Comparison of ENCODE assay signal across 8 mouse cellular contexts in genomic region chr19:53599757-53600539, GRCm38 (mm10). TPM values are rescaled to one million over a fixed set of nuclear protein-coding genes. Genes with fewer than 3 reads are reported as not detected.
DNase-seq lines count a peak whose midpoint lies in the region; ATAC-seq and TF ChIP-seq lines count a peak whose summit lies in the region.

Gene Smc3, plus strand, starts transcription at chr19:53600398.

- peaks cover 13% of the 10 kb centered on the region; the same call in 1 of the 2 replicates for H3K4me1 ChIP-seq in hindbrain, postnatal 0 days (ENCODE audit: insufficient read depth, low read length)

- ATAC-seq in common myeloid progenitor, adult 5-6 weeks (replicated peaks; ENCODE audit: low read depth, poor library complexity, severe bottlenecking), result peak; percentile 96
- peak; percentile 97 for ATAC-seq in hindbrain, postnatal 0 days
- peak; percentile 93 for ATAC-seq in megakaryocyte, adult 5-6 weeks (ENCODE audit: poor library complexity, severe bottlenecking)

- peak within 1 kb of the TSS; percentile 100 for H3K27ac ChIP-seq in gastrocnemius, adult 2 months
- peak within 1 kb of the TSS; percentile 98 for H3K27ac ChIP-seq in hindbrain, postnatal 0 days
- peak within 1 kb of the TSS; percentile 98 for H3K27ac ChIP-seq in left cerebral cortex, adult 2 months

- peak within 1 kb of the TSS; percentile 87 for H3K4me3 ChIP-seq in gastrocnemius, adult 2 months
- H3K4me3 ChIP-seq in hindbrain, postnatal 0 days (ENCODE audit: low read length), result peak within 1 kb of the TSS; percentile 96
- H3K4me3 ChIP-seq in left cerebral cortex, adult 2 months, result peak within 1 kb of the TSS; percentile 93

- DNase-seq in ZHBTc4 (ENCODE audit: low read depth, low spot score), result peak; percentile 99
- peak; percentile 100 for DNase-seq in gastrocnemius, adult 2 months
- peak; percentile 98 for DNase-seq in hindbrain, postnatal 0 days (ENCODE audit: low spot score)
- DNase-seq in left cerebral cortex, adult 2 months (ENCODE audit: extremely low spot score in 1 of 2, low spot score in 2 of 2), result peak; percentile 99 to 100
- DNase-seq in right cerebral cortex, adult 2 months (ENCODE audit: low spot score in 2 of 2), result peak; percentile 99
- DNase-seq in urinary bladder, postnatal 14 days (ENCODE audit: low spot score), result peak; percentile 99

- H3K9me3 ChIP-seq in hindbrain, postnatal 0 days (ENCODE audit: low read length), result no peaks in the 10 kb centered on the region

- H3K27me3 ChIP-seq in hindbrain, postnatal 0 days (ENCODE audit: insufficient read depth, low read length), result no peaks in the 10 kb centered on the region

- TF ChIP-seq CTCF in gastrocnemius, adult 2 months (IDR thresholded peaks at IDR 0.05), result peak; percentile 92
- peak; percentile 76 for TF ChIP-seq CTCF in hindbrain, postnatal 0 days (IDR thresholded peaks at IDR 0.05; ENCODE audit: low read depth)
- peak; percentile 86 for TF ChIP-seq CTCF in left cerebral cortex, adult 2 months (IDR thresholded peaks at IDR 0.05)

- intact Hi-C loops in gastrocnemius, adult 2 months (cut with DNase I), result loop anchor here (2.0 to 10.0 kb wide), 2 partner anchors 39 to 355 kb away; no protein-coding TSS in a partner anchor
- intact Hi-C loops in left cerebral cortex, adult 2 months (cut with DNase I), result loop anchor here (5.0 kb wide), 3 partner anchors 37 to 302 kb away; partner anchors contain the start of gene Mxi1

- H3K36me3 ChIP-seq in hindbrain, postnatal 0 days (ENCODE audit: insufficient read depth, low read length), result no peaks in the 10 kb centered on the region

- peak within 1 kb of the TSS; percentile 98 for H3K4me2 ChIP-seq in hindbrain, postnatal 0 days (ENCODE audit: low read depth, low read length)

- peak within 1 kb of the TSS; percentile 97 for H3K9ac ChIP-seq in hindbrain, postnatal 0 days (replicated peaks; ENCODE audit: low read length)

- under 1% methylated on average over 70 of the region's 70 CpGs for WGBS in hindbrain, postnatal 0 days

RNA-seq across cellular contexts. Expression of gene Smc3, which starts in this region (rescaled TPM):
- total RNA-seq in common myeloid progenitor, adult 5-6 weeks (2017), result 188 and 212 TPM in 2 replicates
- total RNA-seq in gastrocnemius, adult 2 months (2021), result 10 to 100 TPM; 15.6 to 20.0 TPM
- 15.3 and 18.1 TPM in 2 replicates for total RNA-seq in hindbrain, postnatal 0 days (2014; rRNA removed)
- polyA plus RNA-seq in hindbrain, postnatal 0 days (2015; fragmentation: Nextera tagmentation; extraction: Ambion mirVana), result 44.1 and 49.1 TPM in 2 replicates
- total RNA-seq in left cerebral cortex, adult 2 months (2021), result 10 to 100 TPM; 37.6 to 39.3 TPM
- total RNA-seq in megakaryocyte, adult 5-6 weeks (2015), result 91.2 and 91.7 TPM in 2 replicates
- total RNA-seq in megakaryocyte, adult 5-6 weeks (2017), result 108 and 122 TPM in 2 replicates

Comparison
In these comparisons a context has a peak if more than half of its experiments do, and no peak if none do; other contexts are left out.
1. Peak in every context shown above with its lines: DNase-seq, ATAC-seq, H3K4me3 ChIP-seq and H3K27ac ChIP-seq.